Mouse (Mus musculus) kidney, adult 9 months (tissue): ENCODE measurements around the gene Fgfr2.
A peak's percentile ranks its signal among the peaks of the same experiment; 100 is the strongest.

Source experiments
- DNase-seq: peaks from one replicate; pipeline ENCODE4 v3.0.0; 2022

Fgfr2 gene

GRCm38 (mm10) chr7:131548473-131548872, 1574.7 kb downstream of the Fgfr2 start, which contains the start of gene Hmx2:
Gene Hmx2 (plus strand): TSS chr7:131548773.
- no peak for DNase-seq

DNA sequence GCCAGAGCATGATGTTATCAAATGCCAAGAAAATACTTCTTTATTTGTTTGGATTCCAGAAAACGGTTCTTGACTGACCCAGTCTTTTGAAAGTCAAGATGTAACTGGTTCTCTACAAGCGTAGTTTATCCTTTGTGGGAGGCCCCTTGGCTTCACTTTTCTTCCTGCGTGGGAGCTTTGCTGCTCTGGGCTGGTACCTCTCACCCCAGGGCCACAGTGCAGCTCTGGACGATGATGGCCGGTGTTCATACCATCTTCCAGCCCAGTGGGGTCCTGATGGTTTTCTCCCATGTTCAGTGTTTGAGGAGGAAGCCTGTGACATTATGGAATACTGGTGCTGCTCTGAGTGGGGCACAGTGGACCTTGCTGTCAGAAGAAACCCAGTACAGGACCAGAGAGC, 1575.7 kb downstream of the Fgfr2 start:
- no peak for DNase-seq

GRCm38 (mm10) chr7:131546423-131546822, 1576.7 kb downstream of the Fgfr2 start:
- DNase-seq, result no peak

GRCm38 (mm10) chr7:131545701-131546385, 1577.3 kb downstream of the Fgfr2 start:
- no peak for DNase-seq

- no peak for DNase-seq
These were observed 1578.3 kb downstream of the Fgfr2 start for GRCm38 (mm10) chr7:131544871-131545270.

GRCm38 (mm10) chr7:131543623-131544481, 1579.3 kb downstream of the Fgfr2 start:
- no peak for DNase-seq

DNA sequence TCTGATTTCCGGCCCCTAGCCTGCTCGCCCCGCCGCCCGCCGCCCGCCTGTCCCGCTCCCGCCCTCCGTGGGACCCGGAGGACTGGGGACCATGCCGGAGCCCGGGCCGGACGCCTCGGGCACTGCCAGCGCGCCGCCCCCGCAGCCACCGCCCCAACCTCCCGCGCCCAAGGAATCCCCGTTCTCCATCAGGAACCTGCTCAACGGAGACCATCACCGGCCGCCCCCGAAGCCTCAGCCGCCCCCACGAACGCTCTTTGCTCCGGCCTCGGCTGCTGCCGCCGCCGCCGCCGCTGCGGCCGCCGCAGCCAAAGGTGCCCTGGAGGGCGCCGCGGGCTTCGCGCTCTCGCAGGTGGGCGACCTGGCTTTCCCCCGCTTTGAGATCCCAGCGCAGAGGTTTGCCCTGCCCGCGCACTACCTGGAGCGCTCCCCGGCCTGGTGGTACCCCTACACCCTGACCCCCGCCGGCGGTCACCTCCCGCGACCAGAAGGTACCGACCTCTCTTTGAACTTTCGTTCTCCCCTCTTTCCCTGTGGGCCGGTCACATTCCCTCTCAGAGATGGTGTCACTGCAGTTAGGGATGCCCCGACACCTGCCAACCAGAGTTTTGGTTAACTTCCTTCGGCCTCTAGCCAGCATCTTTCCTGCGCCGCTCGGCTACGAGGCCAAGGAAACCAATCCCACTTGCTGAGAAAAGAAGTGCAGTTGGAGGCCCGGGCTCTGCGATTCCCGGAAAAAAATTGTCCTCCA, 1580.1 kb downstream of the Fgfr2 start:
- DNase-seq, result no peak

DNA sequence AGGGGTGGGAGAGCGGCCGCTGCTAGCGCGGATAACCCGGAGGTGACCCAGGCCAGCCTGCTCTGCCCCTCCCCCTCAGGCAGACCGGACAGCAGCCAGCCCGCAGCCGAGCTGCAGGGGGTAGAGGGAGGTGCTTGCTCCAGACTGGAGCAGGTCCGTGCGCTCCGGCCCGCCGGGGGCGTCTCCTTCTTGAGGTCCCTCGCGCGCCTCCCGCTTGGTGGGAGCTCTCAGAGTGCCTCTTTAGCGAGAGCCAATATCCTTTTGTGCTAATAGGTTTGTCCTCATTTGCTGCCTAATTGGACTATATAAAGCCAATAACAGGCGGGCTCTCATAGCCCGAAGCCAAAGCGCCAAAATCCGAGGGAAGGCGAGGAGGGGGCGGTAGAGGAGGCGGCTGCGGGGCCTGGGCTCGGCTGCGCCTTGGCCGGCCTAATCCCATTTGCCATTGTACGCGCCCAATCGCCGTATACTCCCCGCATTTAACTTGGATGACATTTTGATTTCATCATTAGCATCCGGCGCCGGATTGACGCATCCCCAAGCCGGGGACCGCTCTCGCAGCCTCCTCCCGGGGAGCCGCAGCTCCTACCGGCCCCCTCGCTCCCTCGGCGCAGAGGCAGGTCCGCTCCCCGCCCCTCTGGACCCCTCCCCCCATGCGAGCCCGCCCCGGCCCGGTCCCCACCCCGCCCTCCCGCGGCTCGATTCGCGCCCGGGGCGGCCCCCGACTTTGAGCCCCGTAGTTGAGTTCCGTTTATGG, 1580.9 kb downstream of the Fgfr2 start, which contains the start of gene Hmx3:
Gene Hmx3 (plus strand): TSS at position 753 of the 757 bp plus-strand sequence.
- no peak for DNase-seq

GRCm38 (mm10) chr7:131541184-131542114, 1581.7 kb downstream of the Fgfr2 start:
- no peak for DNase-seq

GRCm38 (mm10) chr7:131539979-131540378, 1583.2 kb downstream of the Fgfr2 start:
- DNase-seq, result peak; percentile 87

- no peak for DNase-seq
These were observed 1619.4 kb downstream of the Fgfr2 start for GRCm38 (mm10) chr7:131503739-131504138.

DNA sequence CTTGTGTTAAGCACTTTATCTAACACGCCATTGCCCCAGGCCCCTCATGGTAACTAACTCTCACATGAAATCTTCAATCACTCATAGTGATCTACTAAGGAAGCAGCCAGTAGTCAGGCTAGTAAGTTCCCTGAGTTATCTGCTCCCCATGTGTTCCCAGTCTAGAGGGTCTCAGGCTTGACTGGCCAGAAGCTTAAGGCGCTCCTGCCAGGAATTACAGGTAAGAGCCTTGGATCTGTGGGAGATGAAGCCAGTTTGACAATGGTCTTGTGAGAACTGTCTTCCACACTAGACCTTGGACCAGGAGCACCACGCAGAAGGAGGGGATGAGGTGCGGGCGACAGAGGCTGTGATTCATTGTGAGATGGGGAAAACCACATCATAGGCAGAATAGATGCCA, 1644.7 kb downstream of the Fgfr2 start:
- no peak for DNase-seq

GRCm38 (mm10) chr7:131477140-131477539, 1646.0 kb downstream of the Fgfr2 start:
- no peak for DNase-seq

DNA sequence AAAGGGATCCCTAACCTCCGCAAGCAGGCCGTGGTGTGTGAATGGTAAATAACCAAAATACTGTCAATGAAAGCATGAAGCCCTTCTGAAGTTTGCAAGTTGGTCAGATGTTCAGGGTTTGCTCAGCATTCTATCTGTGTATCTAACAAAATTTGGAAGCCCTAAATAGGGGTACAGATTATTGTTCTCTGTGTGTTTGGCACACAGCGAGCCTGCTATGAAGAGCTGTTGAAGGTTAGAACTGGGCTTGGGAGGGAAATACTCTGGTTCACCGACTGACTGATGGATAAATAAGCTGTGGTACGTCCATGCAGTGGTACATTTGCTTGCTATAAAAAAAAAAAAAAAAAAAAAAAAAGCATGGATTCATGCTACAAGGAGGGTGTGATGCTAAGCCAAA, 1651.6 kb downstream of the Fgfr2 start:
- DNase-seq, result no peak

DNA sequence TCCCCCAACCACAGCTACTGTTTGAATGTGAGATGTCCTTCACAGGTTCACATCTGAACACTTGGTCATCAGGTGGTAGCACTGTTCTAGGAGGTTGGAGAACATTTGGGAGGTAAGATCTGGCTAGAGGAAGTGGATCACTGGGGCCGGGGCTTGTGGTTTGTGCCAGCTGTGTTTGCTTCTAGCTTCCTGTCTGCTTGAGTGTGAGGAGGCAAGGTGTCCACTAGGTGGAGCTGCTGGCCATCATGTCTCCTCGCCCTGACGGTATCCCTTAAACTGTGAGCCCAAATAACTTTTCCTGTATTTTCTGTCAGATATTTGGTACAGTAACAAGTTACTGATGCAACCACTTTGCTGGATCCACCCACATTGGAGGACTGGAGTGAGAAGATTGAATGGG, 1653.6 kb downstream of the Fgfr2 start:
- no peak for DNase-seq

DNA sequence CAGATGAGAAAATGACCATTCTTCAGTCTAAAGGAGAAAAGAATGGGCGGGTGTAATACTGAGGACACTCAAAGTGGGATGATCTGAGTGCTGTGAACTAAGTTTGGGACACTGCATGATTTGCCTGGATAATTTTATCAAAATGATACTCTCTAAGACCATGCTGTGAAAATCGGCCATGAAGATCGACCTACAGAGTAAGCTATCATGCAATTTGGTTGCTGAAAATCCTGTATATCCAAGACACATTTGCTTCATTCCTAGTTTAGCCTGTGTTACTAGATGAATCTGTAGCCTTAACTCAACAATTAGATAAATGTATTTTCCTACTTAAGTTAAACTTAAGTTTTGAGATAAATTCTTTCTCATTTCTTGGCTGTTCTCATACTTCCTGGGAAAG, 1655.8 kb downstream of the Fgfr2 start:
- DNase-seq, result no peak

DNA sequence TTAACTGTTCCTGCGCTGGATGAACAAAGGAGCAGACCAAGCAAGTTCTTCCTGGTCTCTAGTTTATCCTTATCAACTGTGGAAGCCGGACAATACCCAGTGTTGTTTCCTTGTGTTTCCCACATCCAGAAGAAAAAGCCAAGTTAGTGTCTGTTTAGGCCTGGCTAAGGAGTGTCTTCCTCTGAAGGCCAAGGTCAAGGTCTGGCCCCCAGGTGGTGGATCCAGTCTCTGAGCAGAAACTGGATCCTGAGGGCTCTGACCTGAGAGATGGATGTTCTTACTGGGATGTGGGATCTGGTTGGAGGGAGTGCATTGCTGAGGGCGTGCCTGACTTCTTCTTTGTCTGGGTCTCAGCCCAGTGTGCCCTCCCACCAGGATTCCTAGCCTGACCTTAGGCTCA, 1657.4 kb downstream of the Fgfr2 start:
- no peak for DNase-seq

DNA sequence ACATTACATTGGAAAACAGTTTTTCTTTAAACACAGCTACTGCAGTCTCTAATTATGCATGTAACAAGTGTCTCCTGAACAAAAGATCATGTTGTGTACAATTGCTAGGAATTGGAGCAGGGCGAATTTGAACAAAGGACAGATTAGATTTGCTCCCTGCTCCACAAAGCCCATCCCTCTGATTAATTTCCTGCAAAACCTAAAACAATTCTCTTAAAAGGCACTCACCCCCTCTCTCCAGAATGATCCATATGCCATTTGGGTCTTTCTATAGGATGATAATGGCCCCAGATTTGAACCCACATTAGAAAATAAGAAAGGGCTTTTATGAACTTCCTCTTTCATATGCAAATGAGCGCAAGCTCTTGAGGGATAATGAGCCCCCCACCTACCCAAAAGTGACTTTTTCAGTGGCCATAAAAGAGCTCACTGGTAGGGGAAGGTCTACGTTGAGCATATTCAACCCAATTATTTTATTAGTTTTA, 1658.0 kb downstream of the Fgfr2 start:
- DNase-seq, result no peak

DNA sequence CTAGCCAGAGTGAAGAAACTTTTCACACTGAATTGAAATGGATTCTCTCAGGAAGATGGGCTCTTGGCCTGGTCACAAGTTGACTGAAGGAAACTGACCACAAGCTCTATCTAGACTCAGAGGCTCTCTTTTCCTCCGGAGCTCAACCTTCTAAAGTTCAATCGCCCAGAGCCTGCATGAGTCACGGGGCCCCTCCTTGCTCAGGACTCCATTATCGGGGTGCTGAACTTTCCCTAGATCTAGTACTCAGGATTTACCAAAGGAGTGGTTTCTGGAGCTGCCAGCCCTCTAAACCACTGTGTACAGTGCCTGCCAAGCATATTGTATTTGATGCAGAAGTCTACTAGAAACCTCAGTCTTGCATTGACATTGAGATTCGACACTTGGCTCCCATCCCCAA, 1666.4 kb downstream of the Fgfr2 start:
- no peak for DNase-seq

DNA sequence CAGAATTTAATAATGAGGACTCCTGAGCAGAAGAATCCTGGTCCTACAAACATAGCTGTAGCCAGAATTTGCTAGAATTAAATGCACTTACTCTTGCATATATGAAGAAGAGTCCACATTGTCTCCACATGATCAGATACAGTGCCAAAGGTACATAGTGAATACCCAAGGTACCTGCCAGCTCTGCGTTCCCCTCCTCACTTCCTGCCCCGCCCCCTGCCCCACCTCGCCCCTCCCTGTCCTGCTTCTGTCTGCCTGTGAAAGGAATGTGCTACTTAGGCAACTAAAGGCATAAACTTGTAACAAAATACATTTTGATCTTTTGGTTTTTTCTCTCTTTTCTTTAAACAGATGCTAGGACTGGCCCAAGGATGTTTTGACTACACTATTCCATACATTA, 1686.1 kb downstream of the Fgfr2 start:
- DNase-seq, result no peak

- DNase-seq, result no peak
These were observed 1688.9 kb downstream of the Fgfr2 start for GRCm38 (mm10) chr7:131434276-131434675.
